Mouse (Mus musculus) stomach, embryonic 14.5 days (tissue): ENCODE measurements around the gene Gdpd3. TPM values are rescaled to one million over a fixed set of nuclear protein-coding genes. Genes with fewer than 3 reads are reported as not detected.
"Not testable (repeated sequence)": the region's sequence is repeated elsewhere in the genome, so short reads cannot be mapped to it uniquely, and the experiment has no call there.

Experiments
- ATAC-seq: fragments of 200-750 bp; cut with Nextera tagmentation; 2 replicates; pipeline ENCODE4 v1.8.0; 2017; ENCODE audit warnings: low read depth, moderate TSS enrichment; ENCODE audit not compliant: insufficient number of reproducible peaks, insufficient read depth, low FRiP score
- H3K27ac ChIP-seq: fragments of 300-500 bp; sonication (generic); 2 replicates; pipeline ENCODE4 v1.5.1; 2014; ENCODE audit warnings: mild to moderate bottlenecking, low read length, moderate library complexity, mixed read lengths
- H3K27me3 ChIP-seq: fragments of 300-500 bp; sonication (generic); 2 replicates; pipeline ENCODE4 v1.6.1; 2014; ENCODE audit warnings: low read length, control low read depth, mixed read lengths; ENCODE audit not compliant: control insufficient read depth, insufficient read depth
- H3K36me3 ChIP-seq: fragments of 300-500 bp; sonication (generic); 2 replicates; pipeline ENCODE4 v1.6.1; 2014; ENCODE audit warnings: mild to moderate bottlenecking, control low read depth, low read length, moderate library complexity, mixed read lengths; ENCODE audit not compliant: control insufficient read depth, insufficient read depth
- H3K4me1 ChIP-seq: fragments of 300-500 bp; sonication (generic); 2 replicates; pipeline ENCODE4 v1.6.1; 2014; ENCODE audit warnings: low read length, control low read depth, mixed read lengths; ENCODE audit not compliant: control insufficient read depth, insufficient read depth
- H3K4me2 ChIP-seq: fragments of 300-500 bp; sonication (generic); replicated peaks from 2 replicates; pipeline ENCODE4 v1.6.1; 2014; ENCODE audit warnings: low read depth, low read length, control low read depth
- H3K4me3 ChIP-seq: fragments of 300-500 bp; sonication (generic); 2 replicates; pipeline ENCODE4 v1.5.1; 2014; ENCODE audit warnings: low read depth, low read length, control low read depth
- H3K9ac ChIP-seq: fragments of 300-500 bp; sonication (generic); replicated peaks from 2 replicates; pipeline ENCODE4 v1.6.1; 2014; ENCODE audit warnings: low read depth, mild to moderate bottlenecking, control low read depth, low read length, moderate library complexity, mixed read lengths
- H3K9me3 ChIP-seq: fragments of 300-500 bp; sonication (generic); 2 replicates; pipeline ENCODE4 v1.6.1; 2016; ENCODE audit warnings: low read depth, low read length, control low read depth; ENCODE audit not compliant: control insufficient read depth
- WGBS: fragments of 180-500 bp; shearing (Covaris S2); extraction: QIAGEN DNeasy Blood & Tissue Kit; methylation state at CpG from one replicate; pipeline ENCODE4 v1.1.7; 2014; 5-methylcytosine and 5-hydroxymethylcytosine counted together
- polyA plus RNA-seq: library from polyadenylated mRNA; unstranded; fragments of >200 nt; fragmentation: Nextera tagmentation; extraction: Ambion mirVana; gene quantifications from 2 replicates; pipeline ENCODE4 v1.2.1, GENCODE M21; 2014

Gdpd3 gene
- 1.6 and 2.8 TPM in 2 replicates for polyA plus RNA-seq

DNA sequence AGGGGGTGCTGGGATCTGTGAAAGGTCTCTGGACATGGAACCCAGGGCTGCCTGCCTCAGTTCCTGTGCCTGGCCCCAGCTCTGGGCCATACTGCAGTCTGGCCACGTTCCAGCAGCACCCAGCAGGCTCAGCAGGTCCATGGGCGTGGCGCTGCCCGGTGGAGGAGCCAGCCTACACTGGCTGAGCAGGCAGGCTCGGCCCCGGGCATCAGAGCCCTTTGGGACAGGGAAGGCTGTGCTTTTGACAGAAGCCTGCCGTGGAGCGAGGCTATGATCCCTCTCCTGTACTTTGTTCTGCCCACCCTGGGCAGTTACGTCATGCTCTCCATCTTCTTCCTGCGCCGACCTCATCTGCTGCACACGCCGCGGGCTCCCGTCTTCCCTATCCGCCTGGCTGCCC lies at the start of gene Gdpd3:
Gene Gdpd3 (plus strand): TSS at position 134 of the 400 bp plus-strand sequence.
- H3K4me2 ChIP-seq, result no peak within 1 kb of the TSS
- WGBS, result 85% methylated on average over 16 of the region's 16 CpGs
- peaks cover 75% of the 10 kb centered on the region for H3K36me3 ChIP-seq
- H3K4me1 ChIP-seq, result peaks cover 16% of the 10 kb centered on the region
- H3K9me3 ChIP-seq, result no peaks in the 10 kb centered on the region
- H3K4me3 ChIP-seq, result no peak within 1 kb of the TSS
- H3K27me3 ChIP-seq, result no peaks in the 10 kb centered on the region
- H3K9ac ChIP-seq, result no peak within 1 kb of the TSS
- no peak for ATAC-seq
- no peak within 1 kb of the TSS for H3K27ac ChIP-seq

DNA sequence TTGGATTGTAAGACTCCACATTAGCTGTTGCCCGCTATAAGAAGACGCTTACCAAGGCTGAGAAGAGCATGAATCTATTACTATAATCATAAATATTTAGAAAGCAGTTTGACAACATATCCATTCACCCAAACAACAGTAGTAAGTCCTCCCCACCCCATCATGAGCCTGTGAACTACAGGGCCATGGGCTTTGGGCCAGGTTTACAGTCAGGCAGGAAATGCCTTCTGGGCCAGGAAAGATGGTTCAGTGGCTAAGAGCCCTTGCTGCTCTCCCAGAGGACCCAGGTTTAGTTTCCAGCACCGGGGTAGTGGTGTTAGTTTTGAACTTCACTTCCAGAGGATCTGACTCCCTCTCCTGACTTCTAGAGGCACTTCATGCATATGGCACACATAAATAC lies 48.6 kb upstream of the Gdpd3 start:
- Histone ChIP-seq H3K9ac (no peak overlapping the region), H3K4me2 (no peak overlapping the region), H3K4me3 (no peak overlapping the region), H3K27ac (no peak overlapping the region), H3K9me3 (no peaks in the 10 kb centered on the region), H3K36me3 (no peaks in the 10 kb centered on the region), H3K4me1 (no peaks in the 10 kb centered on the region), H3K27me3 (no peaks in the 10 kb centered on the region)
- 75% methylated on average over 3 of the region's 3 CpGs for WGBS
- no peak for ATAC-seq

DNA sequence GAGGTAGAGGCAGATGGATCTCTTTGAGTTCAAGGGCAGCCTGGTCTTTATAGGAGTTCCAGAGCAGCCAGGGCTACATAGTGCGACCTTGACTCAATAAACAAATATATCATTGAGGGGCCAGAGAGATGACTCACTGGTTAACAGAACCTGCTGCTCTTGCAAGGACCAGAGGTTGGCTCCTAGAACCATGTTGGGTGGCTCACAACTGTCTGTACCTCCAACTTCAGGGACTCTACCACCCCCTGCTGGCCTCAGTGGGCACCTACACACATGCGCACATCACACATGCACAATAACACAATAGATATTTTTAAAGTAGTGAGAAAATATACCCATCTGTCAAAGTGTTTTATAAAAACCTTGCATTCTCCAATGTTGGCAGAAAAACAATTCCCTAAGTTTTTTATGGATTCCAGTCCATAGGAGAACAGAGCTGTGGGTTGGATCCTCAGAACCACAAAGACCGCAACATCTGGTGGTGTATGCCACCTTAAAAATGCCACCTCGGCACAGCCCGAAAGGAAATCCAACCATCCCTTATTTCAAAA lies 47.3 kb upstream of the Gdpd3 start:
- 91% methylated on average over 5 of the region's 5 CpGs for WGBS
- no peak overlapping the region for H3K4me3 ChIP-seq

DNA sequence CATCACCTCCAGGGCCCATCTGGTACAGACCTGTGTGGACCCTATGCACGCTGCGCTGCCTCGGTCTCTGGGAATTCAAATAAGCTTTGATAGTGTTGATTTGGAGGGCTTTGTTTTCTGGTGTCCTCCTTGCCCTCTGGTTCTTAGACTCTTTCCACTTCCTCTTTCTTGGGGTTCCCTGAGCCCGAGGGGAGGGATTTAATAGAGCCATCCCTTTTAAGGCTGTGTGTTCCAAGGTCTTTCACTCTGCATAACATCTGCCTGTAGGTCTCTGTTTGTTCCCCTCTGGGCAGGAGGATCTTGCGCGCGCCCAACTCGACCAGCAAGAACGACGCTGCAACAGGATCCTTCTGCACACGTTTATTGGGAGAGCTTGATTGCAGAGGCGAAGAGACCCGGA lies 44.5 kb upstream of the Gdpd3 start:
- no peaks in the 10 kb centered on the region for H3K27me3 ChIP-seq
- 90% methylated on average over 13 of the region's 13 CpGs for WGBS
- no peak for ATAC-seq
- no peak overlapping the region for H3K4me2 ChIP-seq
- H3K4me3 ChIP-seq, result no peak overlapping the region
- no peak overlapping the region for H3K9ac ChIP-seq
- H3K4me1 ChIP-seq, result no peaks in the 10 kb centered on the region
- H3K36me3 ChIP-seq, result no peaks in the 10 kb centered on the region
- no peak overlapping the region for H3K27ac ChIP-seq
- no peaks in the 10 kb centered on the region for H3K9me3 ChIP-seq

More for the DNA sequence above, 47.3 kb upstream of the Gdpd3 start:
- Histone ChIP-seq H3K4me2 (no peak overlapping the region), H3K27ac (no peak overlapping the region), H3K27me3 (no peaks in the 10 kb centered on the region), H3K9ac (no peak overlapping the region), H3K9me3 (no peaks in the 10 kb centered on the region), H3K36me3 (no peaks in the 10 kb centered on the region), H3K4me1 (no peaks in the 10 kb centered on the region)
- no peak for ATAC-seq

DNA sequence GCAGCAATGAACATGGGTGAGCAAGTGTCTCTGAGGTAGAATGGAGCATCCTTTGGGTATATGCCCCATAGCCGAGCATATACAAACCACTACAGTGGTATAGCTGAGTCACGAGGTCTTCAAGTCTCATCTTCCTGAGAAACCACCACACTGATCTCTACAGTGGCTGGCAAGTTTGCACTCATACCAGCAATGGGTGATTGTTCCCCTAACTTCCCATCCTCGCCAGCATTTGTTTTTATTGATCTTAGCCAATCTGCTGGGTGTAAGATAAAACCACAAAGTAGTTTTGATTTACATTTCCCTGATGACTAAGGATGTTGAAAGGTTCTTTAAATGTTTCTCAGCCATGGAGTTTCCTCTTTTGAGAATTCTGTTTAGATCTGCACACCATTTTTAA lies 41.1 kb upstream of the Gdpd3 start:
- Histone ChIP-seq H3K27ac (no peak overlapping the region), H3K9ac (no peak overlapping the region), H3K4me2 (no peak overlapping the region), H3K4me1 (no peaks in the 10 kb centered on the region), H3K36me3 (no peaks in the 10 kb centered on the region), H3K9me3 (no peaks in the 10 kb centered on the region), H3K4me3 (no peak overlapping the region), H3K27me3 (no peaks in the 10 kb centered on the region)
- ATAC-seq, result no peak
- WGBS, result 68% methylated on average over 3 of the region's 3 CpGs

DNA sequence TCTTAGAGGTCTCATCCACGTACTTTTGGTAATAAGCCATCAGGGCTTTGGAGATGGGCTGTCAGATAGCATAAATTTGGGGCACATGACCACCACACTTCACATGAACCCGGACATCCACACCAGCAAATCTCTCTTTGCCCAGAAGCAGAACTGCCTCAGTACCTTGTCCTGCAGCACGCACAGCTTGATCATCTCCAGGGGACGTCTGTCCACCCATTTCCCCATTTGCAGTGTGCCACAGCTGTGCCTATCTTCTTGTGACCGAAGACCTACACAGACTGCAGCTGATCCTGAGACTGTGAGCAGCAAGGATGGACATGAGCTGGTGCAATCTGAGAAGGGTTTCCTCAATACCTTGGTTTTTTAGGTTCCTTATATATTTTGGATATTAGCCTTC lies 40.5 kb upstream of the Gdpd3 start:
- H3K27ac ChIP-seq, result no peak overlapping the region
- WGBS, result 81% methylated on average over 5 of the region's 5 CpGs
- no peak for ATAC-seq
- no peaks in the 10 kb centered on the region for H3K36me3 ChIP-seq
- no peaks in the 10 kb centered on the region for H3K9me3 ChIP-seq
- no peaks in the 10 kb centered on the region for H3K27me3 ChIP-seq
- H3K4me2 ChIP-seq, result no peak overlapping the region
- H3K4me1 ChIP-seq, result no peaks in the 10 kb centered on the region
- no peak overlapping the region for H3K9ac ChIP-seq
- no peak overlapping the region for H3K4me3 ChIP-seq

DNA sequence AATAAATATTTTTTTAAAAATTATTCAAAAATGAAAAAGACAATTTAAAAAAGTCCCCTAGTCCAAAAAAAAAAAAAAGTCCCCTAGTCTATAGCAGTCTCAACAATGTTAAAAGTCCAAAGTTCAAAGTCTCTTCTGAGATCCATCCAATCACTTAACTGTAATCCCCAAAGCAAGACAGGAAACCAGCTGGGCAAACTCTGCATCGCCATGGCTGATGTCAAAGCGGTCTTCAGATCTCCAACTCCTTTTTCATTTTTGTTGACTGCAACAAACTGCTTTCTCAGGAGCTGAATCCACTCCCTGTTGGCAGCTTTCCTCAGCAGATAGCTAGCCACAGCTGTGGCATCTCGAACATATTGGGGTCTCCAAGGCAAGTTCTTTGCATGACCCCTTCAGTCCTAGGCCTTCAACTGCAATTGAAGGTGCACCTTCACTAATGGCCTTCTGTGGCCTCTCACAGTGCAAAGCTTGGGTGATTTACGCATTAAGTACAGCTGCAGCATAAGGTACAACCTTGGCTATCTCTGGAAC lies 35.8 kb upstream of the Gdpd3 start:
- H3K4me2 ChIP-seq, H3K36me3 ChIP-seq, H3K9me3 ChIP-seq, H3K27me3 ChIP-seq, ATAC-seq, H3K4me1 ChIP-seq, H3K4me3 ChIP-seq, H3K9ac ChIP-seq, H3K27ac ChIP-seq: not testable (repeated sequence)
- 72% methylated on average over 4 of the region's 4 CpGs for WGBS

DNA sequence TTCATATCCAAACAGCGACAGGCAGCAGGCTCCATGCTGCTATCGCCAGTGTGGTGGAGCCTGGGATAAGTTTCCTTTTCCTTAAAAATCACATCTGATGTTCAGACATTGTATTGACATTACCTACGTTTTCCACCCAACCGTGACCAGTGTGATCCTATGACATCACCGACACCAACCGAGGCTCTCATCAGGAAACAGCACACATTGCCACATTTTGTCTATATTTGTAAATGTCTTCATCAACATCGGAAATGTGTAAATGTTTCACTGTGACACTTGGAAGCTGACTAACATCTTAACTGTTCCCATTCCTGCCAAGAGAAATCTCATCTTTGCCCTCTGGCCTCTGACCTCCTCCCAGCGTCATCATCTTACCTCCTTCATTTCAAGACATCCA lies 30.0 kb upstream of the Gdpd3 start:
- H3K4me3 ChIP-seq, result no peak overlapping the region
- no peaks in the 10 kb centered on the region for H3K9me3 ChIP-seq
- no peak overlapping the region for H3K9ac ChIP-seq
- H3K36me3 ChIP-seq, result no peaks in the 10 kb centered on the region
- WGBS, result 80% methylated on average over 8 of the region's 8 CpGs
- ATAC-seq, result no peak
- H3K4me1 ChIP-seq, result no peaks in the 10 kb centered on the region
- H3K27me3 ChIP-seq, result no peaks in the 10 kb centered on the region
- H3K4me2 ChIP-seq, result no peak overlapping the region
- H3K27ac ChIP-seq, result no peak overlapping the region

DNA sequence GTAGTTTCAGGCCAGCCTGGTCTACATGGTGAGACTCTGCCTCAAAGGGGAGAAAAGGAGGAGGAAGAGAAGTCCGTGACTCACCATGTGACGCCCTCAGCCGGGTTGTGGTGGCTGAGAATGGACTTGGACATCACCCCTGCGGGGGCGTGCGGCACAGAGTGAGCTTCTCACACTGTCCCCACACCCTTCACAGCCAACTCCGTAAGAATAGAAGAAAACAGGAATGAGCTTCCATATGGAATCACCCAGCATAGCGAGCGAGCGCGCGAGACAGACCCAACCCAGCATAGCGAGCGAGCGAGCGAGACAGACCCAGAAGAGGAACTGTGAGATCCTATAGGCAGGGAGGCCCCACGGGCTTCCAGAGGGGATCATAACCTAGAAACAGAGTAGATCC lies 26.6 kb upstream of the Gdpd3 start:
- no peak for ATAC-seq
- H3K4me1 ChIP-seq, result no peaks in the 10 kb centered on the region
- no peaks in the 10 kb centered on the region for H3K9me3 ChIP-seq
- WGBS, result 83% methylated on average over 17 of the region's 17 CpGs
- H3K4me2 ChIP-seq, result no peak overlapping the region
- no peak overlapping the region for H3K9ac ChIP-seq
- no peaks in the 10 kb centered on the region for H3K36me3 ChIP-seq
- H3K27ac ChIP-seq, result no peak overlapping the region
- H3K27me3 ChIP-seq, result no peaks in the 10 kb centered on the region
- H3K4me3 ChIP-seq, result no peak overlapping the region
